Mouse (Mus musculus) CH12.LX (cell line): ENCODE measurements around the gene Baz1b.

ENCODE experiments used
- CTCF ChIP-seq, 2 experiments: IDR thresholded peaks in 1 of 2; conservative IDR thresholded peaks in 1 of 2; 2 replicates each; pipeline ENCODE4 v1.5.1; 2011 to 2012; ENCODE audit warnings: low read depth in 2 of 2, low read length in 2 of 2, improper control_type of control experiment in 1 of 2, inconsistent platforms in 1 of 2, mild to moderate bottlenecking in 1 of 2, moderate library complexity in 1 of 2
- MYC ChIP-seq: IDR thresholded peaks from 2 replicates; pipeline ENCODE4 v1.6.1; 2011; ENCODE audit warnings: low read depth, mild to moderate bottlenecking, improper control_type of control experiment, low read length

GRCm38 (mm10) chr5:135263866-135264503 lies 76.9 kb downstream of the Baz1b start:
- TF ChIP-seq CTCF (conservative IDR thresholded peaks at IDR 0.05 in 1 of 2, IDR thresholded peaks at IDR 0.05 in 1 of 2; ENCODE audit: low read depth in 2 of 2, low read length in 2 of 2) (no peak), MYC (no peak)
